Mouse (Mus musculus): ENCODE results near the gene F5.
"Not testable (repeated sequence)": the region's sequence is repeated elsewhere in the genome, so short reads cannot be mapped to it uniquely, and the experiment has no call there.

Gene F5

DNA sequence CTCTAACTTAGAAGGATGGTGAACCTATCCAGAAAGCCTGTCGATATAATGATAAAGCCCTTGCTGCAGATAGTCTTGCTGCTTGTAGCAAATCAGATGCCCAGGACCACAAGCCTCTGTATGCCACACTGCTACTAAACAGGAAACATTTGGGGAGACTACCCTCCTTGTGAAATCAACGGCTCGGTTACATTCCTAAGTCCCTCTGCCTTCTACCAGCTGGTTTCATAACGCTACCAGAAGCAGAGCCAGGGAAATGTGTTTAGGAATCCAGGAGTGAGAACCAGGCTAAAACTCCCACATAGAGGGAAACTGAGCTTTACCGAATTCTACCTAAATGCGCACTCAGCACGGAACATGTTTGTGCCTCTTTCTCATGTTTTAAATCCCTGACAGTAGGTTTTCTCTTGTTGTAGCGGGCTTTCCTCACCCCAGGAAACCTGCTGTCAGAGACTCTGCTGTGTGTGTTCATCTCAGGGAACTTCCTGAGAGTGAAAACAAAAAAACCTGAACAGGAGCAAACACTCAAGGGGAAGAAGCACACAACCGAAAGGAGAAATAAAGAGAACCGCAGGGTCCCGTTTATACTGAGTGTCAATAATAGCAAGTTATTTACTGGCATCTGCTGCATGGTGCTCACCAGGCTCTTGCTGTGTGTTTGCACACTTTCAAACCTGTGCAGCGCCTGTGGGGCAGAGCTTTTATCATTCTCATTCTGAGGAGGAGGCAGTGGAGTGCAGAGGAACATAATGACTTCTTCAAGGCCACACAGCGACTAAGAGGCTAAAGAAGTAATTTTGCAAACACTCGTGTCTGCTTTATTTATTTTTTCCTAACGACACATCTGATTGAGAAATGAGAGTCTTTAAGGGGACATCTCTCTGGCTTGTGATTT is 66.4 kb downstream of the F5 start:
- no peaks in the 10 kb centered on the region for H3K9me3 ChIP-seq (ENCODE audit: low read length)
- TF ChIP-seq CTCF (conservative IDR thresholded peaks at IDR 0.05; ENCODE audit: low read length): no peak
- TF ChIP-seq NANOG (IDR thresholded peaks at IDR 0.05; ENCODE audit: borderline replicate concordance, low read length): no peak
- no peak for TF ChIP-seq POU5F1 (IDR thresholded peaks at IDR 0.05; ENCODE audit: borderline replicate concordance, low read length)
- H3K36me3 ChIP-seq (ENCODE audit: insufficient read depth, low read length): no peaks in the 10 kb centered on the region
- peaks cover under 1% of the 10 kb centered on the region for H3K27me3 ChIP-seq (ENCODE audit: insufficient read depth, low read length)
- H3K4me3 ChIP-seq (replicated peaks; ENCODE audit: low read length): no peak overlapping the region
- peaks cover 10% of the 10 kb centered on the region for H3K4me1 ChIP-seq (replicated peaks; ENCODE audit: low read depth, low read length)

DNA sequence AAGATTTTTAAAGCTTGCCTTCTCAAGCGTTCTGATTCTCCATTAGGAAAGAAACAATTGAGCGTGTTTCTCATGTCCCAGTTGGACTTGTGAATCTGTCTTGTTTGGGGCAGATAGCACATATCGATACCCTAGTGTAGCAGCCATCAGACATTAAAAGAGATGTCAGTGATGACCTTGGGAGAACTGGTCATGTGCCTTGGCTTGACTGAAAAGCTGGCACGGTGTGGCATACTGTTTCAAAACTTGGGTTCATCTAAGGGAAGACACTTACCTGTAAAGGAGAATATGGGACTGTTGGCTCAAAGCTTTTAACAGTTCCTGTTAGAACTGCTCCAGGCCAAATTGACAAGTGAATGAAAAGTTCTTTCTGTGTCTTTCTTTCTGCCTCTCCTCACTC is 68.6 kb downstream of the F5 start:
- Histone ChIP-seq H3K27me3 (ENCODE audit: insufficient read depth, low read length) (peaks cover 2% of the 10 kb centered on the region), H3K4me1 (replicated peaks; ENCODE audit: low read depth, low read length) (peaks cover 10% of the 10 kb centered on the region), H3K36me3 (ENCODE audit: insufficient read depth, low read length) (no peaks in the 10 kb centered on the region), H3K4me3 (replicated peaks; ENCODE audit: low read length) (no peak overlapping the region), H3K9me3 (ENCODE audit: low read length) (no peaks in the 10 kb centered on the region)
- TF ChIP-seq NANOG (IDR thresholded peaks at IDR 0.05; ENCODE audit: borderline replicate concordance, low read length): no peak

DNA sequence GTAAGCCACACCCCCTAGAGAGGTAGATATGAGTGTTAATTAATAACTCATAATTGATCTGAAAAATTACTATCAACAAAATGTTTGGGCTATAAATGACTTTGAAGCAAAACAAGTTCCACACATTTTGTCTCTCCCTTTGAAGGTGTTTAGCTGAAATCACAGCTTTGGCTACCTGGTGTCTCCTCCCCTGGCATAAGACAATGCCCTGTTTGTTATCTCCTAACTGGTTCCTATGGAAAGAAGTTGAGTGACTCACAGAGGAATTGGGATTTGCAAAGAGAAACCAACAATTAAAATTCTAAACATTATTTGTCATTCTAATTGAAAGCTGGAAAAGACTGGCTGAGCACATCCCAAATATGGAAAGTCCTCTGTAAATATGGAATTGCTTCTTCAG is 71.5 kb downstream of the F5 start:
- TF ChIP-seq CTCF (conservative IDR thresholded peaks at IDR 0.05; ENCODE audit: low read length) (no peak), NANOG (IDR thresholded peaks at IDR 0.05; ENCODE audit: borderline replicate concordance, low read length) (no peak), POU5F1 (IDR thresholded peaks at IDR 0.05; ENCODE audit: borderline replicate concordance, low read length) (no peak)
- Histone ChIP-seq H3K9me3 (ENCODE audit: low read length) (no peaks in the 10 kb centered on the region), H3K27me3 (ENCODE audit: insufficient read depth, low read length) (peaks cover 2% of the 10 kb centered on the region), H3K36me3 (ENCODE audit: insufficient read depth, low read length) (no peaks in the 10 kb centered on the region), H3K4me1 (replicated peaks; ENCODE audit: low read depth, low read length) (0 out of 2 replicates have a peak, but pooled peaks cover 4% of the 10 kb centered on the region), H3K4me3 (replicated peaks; ENCODE audit: low read length) (no peak overlapping the region)

DNA sequence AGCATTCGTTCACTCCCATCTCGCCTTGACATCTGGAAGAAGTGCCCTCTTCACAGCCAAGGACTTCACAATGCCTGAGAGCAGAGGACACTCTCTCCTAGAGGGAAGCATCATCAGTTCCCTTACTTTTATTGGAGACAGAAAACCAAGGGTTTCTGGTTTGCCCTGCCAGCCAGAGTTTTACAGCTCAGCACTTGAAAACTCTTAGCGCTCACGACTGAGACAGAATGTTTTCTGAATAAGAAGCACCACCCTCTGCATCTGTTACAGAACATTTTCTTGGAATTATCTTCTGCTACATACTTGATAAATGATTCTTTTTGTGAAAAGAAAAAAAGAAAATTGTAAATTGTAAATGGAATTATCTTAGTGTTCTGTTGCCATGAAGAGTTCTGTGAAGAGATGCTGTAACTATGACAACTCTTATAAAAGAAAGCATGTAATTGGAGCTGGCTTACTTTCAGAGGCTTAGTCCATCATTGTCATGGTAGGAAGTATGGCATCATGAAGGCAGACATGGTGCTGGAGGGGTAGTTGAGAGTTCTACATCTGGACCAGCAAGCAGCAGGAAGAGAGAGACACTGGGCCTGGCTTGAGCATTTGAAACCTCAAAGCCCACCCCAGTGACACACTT is 80.4 kb downstream of the F5 start:
- not testable (repeated sequence) for H3K27me3 ChIP-seq (ENCODE audit: insufficient read depth, low read length); H3K4me3 ChIP-seq (replicated peaks; ENCODE audit: low read length); H3K4me1 ChIP-seq (replicated peaks; ENCODE audit: low read depth, low read length); H3K36me3 ChIP-seq (ENCODE audit: insufficient read depth, low read length); H3K9me3 ChIP-seq (ENCODE audit: low read length)

DNA sequence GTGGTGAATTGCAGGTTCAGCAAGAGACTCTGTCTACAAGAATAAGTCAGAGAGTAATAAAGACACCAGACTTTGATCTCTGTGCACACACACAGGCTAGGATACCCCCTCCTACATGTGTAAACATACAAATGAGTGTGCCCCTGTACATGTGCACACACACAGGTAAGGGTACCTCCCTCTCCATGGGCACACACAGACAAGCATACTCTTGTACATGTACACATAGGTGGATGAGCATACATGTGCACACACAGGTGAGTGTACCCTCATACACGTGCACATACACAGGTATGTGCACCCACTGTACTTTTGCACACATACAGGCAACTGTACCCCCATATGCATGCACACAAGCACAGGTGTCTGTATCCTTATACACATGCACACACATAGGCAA is 81.8 kb downstream of the F5 start:
- Histone ChIP-seq H3K9me3 (ENCODE audit: low read length) (no peaks in the 10 kb centered on the region), H3K27me3 (ENCODE audit: insufficient read depth, low read length) (no peaks in the 10 kb centered on the region), H3K4me1 (replicated peaks; ENCODE audit: low read depth, low read length) (no peaks in the 10 kb centered on the region), H3K36me3 (ENCODE audit: insufficient read depth, low read length) (no peaks in the 10 kb centered on the region), H3K4me3 (replicated peaks; ENCODE audit: low read length) (no peak overlapping the region)
- TF ChIP-seq NANOG (IDR thresholded peaks at IDR 0.05; ENCODE audit: borderline replicate concordance, low read length) (no peak), CTCF (conservative IDR thresholded peaks at IDR 0.05; ENCODE audit: low read length) (no peak)

- Histone ChIP-seq H3K9me3 (ENCODE audit: low read length) (no peaks in the 10 kb centered on the region), H3K4me1 (replicated peaks; ENCODE audit: low read depth, low read length) (no peaks in the 10 kb centered on the region), H3K4me3 (replicated peaks; ENCODE audit: low read length) (no peak overlapping the region), H3K27me3 (ENCODE audit: insufficient read depth, low read length) (no peaks in the 10 kb centered on the region), H3K36me3 (ENCODE audit: insufficient read depth, low read length) (no peaks in the 10 kb centered on the region)
- TF ChIP-seq CTCF (conservative IDR thresholded peaks at IDR 0.05; ENCODE audit: low read length) (no peak), POU5F1 (IDR thresholded peaks at IDR 0.05; ENCODE audit: borderline replicate concordance, low read length) (no peak)
These were observed 83.4 kb downstream of the F5 start for GRCm38 (mm10) chr1:164235078-164235477.

GRCm38 (mm10) chr1:164236078-164236477 is 84.4 kb downstream of the F5 start:
- H3K27me3 ChIP-seq (ENCODE audit: insufficient read depth, low read length): no peaks in the 10 kb centered on the region
- no peak overlapping the region for H3K4me3 ChIP-seq (replicated peaks; ENCODE audit: low read length)
- no peaks in the 10 kb centered on the region for H3K4me1 ChIP-seq (replicated peaks; ENCODE audit: low read depth, low read length)
- H3K36me3 ChIP-seq (ENCODE audit: insufficient read depth, low read length): no peaks in the 10 kb centered on the region
- TF ChIP-seq POU5F1 (IDR thresholded peaks at IDR 0.05; ENCODE audit: borderline replicate concordance, low read length): no peak
- no peak for TF ChIP-seq NANOG (IDR thresholded peaks at IDR 0.05; ENCODE audit: borderline replicate concordance, low read length)
- no peak for TF ChIP-seq CTCF (conservative IDR thresholded peaks at IDR 0.05; ENCODE audit: low read length)
- no peaks in the 10 kb centered on the region for H3K9me3 ChIP-seq (ENCODE audit: low read length)

GRCm38 (mm10) chr1:164241494-164241893 is 89.9 kb downstream of the F5 start:
- H3K27me3 ChIP-seq (ENCODE audit: insufficient read depth, low read length): no peaks in the 10 kb centered on the region
- no peaks in the 10 kb centered on the region for H3K9me3 ChIP-seq (ENCODE audit: low read length)
- no peaks in the 10 kb centered on the region for H3K36me3 ChIP-seq (ENCODE audit: insufficient read depth, low read length)
- H3K4me3 ChIP-seq (replicated peaks; ENCODE audit: low read length): no peak overlapping the region
- TF ChIP-seq CTCF (conservative IDR thresholded peaks at IDR 0.05; ENCODE audit: low read length) (no peak), NANOG (IDR thresholded peaks at IDR 0.05; ENCODE audit: borderline replicate concordance, low read length) (no peak), POU5F1 (IDR thresholded peaks at IDR 0.05; ENCODE audit: borderline replicate concordance, low read length) (no peak)
- H3K4me1 ChIP-seq (replicated peaks; ENCODE audit: low read depth, low read length): no peaks in the 10 kb centered on the region

GRCm38 (mm10) chr1:164242809-164243208 is 91.2 kb downstream of the F5 start:
- H3K36me3 ChIP-seq (ENCODE audit: insufficient read depth, low read length): no peaks in the 10 kb centered on the region
- no peaks in the 10 kb centered on the region for H3K9me3 ChIP-seq (ENCODE audit: low read length)
- no peak overlapping the region for H3K4me3 ChIP-seq (replicated peaks; ENCODE audit: low read length)
- peaks cover 8% of the 10 kb centered on the region for H3K4me1 ChIP-seq (replicated peaks; ENCODE audit: low read depth, low read length)
- H3K27me3 ChIP-seq (ENCODE audit: insufficient read depth, low read length): no peaks in the 10 kb centered on the region
- TF ChIP-seq POU5F1 (IDR thresholded peaks at IDR 0.05; ENCODE audit: borderline replicate concordance, low read length): no peak
- no peak for TF ChIP-seq CTCF (conservative IDR thresholded peaks at IDR 0.05; ENCODE audit: low read length)
- no peak for TF ChIP-seq NANOG (IDR thresholded peaks at IDR 0.05; ENCODE audit: borderline replicate concordance, low read length)

Measured in E14TG2a.4 (cell line).